Mouse (Mus musculus): ENCODE data around the gene Asgr1. TPM values are rescaled to one million over a fixed set of nuclear protein-coding genes. Genes with fewer than 3 reads are reported as not detected.

The Asgr1 gene
- polyA plus RNA-seq, 1 experiment, result 3.5 TPM

GRCm38 (mm10) chr11:70103701-70104315 is 49.9 kb downstream of the Asgr1 start:
- Histone ChIP-seq H3K4me1 (ENCODE audit: control insufficient read depth, insufficient read depth, low read length) (no peaks in the 10 kb centered on the region), H3K27ac (ENCODE audit: insufficient read depth, low read length) (no peak overlapping the region), H3K4me3 (ENCODE audit: insufficient read depth, low read length) (no peak overlapping the region)
- no peak for TF ChIP-seq POLR2A (IDR thresholded peaks at IDR 0.05; ENCODE audit: extremely low read depth, insufficient read depth, low read length)
- TF ChIP-seq CTCF (IDR thresholded peaks at IDR 0.05; ENCODE audit: extremely low read depth, insufficient read depth, low read length), result no peak

GRCm38 (mm10) chr11:70107085-70107484 is 53.2 kb downstream of the Asgr1 start:
- H3K4me3 ChIP-seq (ENCODE audit: insufficient read depth, low read length), result no peak overlapping the region
- TF ChIP-seq CTCF (IDR thresholded peaks at IDR 0.05; ENCODE audit: extremely low read depth, insufficient read depth, low read length) (no peak), POLR2A (IDR thresholded peaks at IDR 0.05; ENCODE audit: extremely low read depth, insufficient read depth, low read length) (no peak)
- H3K27ac ChIP-seq (ENCODE audit: insufficient read depth, low read length), result no peak overlapping the region
- H3K4me1 ChIP-seq (ENCODE audit: control insufficient read depth, insufficient read depth, low read length), result no peaks in the 10 kb centered on the region

Other genes starting within 250 kb of the Asgr1 start
- gene Tmem102, start 248.5 kb upstream of the Asgr1 start, polyA plus RNA-seq (2012; rRNA removed), result 0.06 TPM in 1 of 2 replicates, not detected in the other
- not detected in 2 replicates for gene Gm39566, start 238.8 kb upstream of the Asgr1 start, polyA plus RNA-seq (2012; rRNA removed)
- gene Spem2, start 235.6 kb upstream of the Asgr1 start, polyA plus RNA-seq (2012; rRNA removed), result not detected in 2 replicates
- 0.10 and 0.15 TPM in 2 replicates for gene Spem1, start 231.9 kb upstream of the Asgr1 start, polyA plus RNA-seq (2012; rRNA removed)
- gene Nlgn2, start 216.3 kb upstream of the Asgr1 start, polyA plus RNA-seq (2012; rRNA removed), result 112 and 116 TPM in 2 replicates
- 234 and 244 TPM in 2 replicates for gene Tmem256, start 215.6 kb upstream of the Asgr1 start, polyA plus RNA-seq (2012; rRNA removed)
- 35.3 and 36.5 TPM in 2 replicates for gene Plscr3, start 207.7 kb upstream of the Asgr1 start, polyA plus RNA-seq (2012; rRNA removed)
- gene Tnk1, start 195.4 kb upstream of the Asgr1 start, polyA plus RNA-seq (2012; rRNA removed), result 0.08 and 0.25 TPM in 2 replicates
- gene Tmem95, start 176.1 kb upstream of the Asgr1 start, polyA plus RNA-seq (2012; rRNA removed), result not detected in 2 replicates
- gene Kctd11, start 172.7 kb upstream of the Asgr1 start, polyA plus RNA-seq (2012; rRNA removed), result 1.5 and 1.7 TPM in 2 replicates
- 0.13 and 0.26 TPM in 2 replicates for gene Acap1, start 158.5 kb upstream of the Asgr1 start, polyA plus RNA-seq (2012; rRNA removed)
- 0.19 and 0.38 TPM in 2 replicates for gene 2810408A11Rik, start 153.1 kb upstream of the Asgr1 start, polyA plus RNA-seq (2012; rRNA removed)
- 98.3 and 107 TPM in 2 replicates for gene Neurl4, start 153.0 kb upstream of the Asgr1 start, polyA plus RNA-seq (2012; rRNA removed)
- 53.5 and 55.2 TPM in 2 replicates for gene Gps2, start 140.2 kb upstream of the Asgr1 start, polyA plus RNA-seq (2012; rRNA removed)
- 577 and 581 TPM in 2 replicates for gene Eif5a, start 132.1 kb upstream of the Asgr1 start, polyA plus RNA-seq (2012; rRNA removed)
- 18.1 and 21.1 TPM in 2 replicates for gene Ybx2, start 118.3 kb upstream of the Asgr1 start, polyA plus RNA-seq (2012; rRNA removed)
- gene Slc2a4, start 105.9 kb upstream of the Asgr1 start, polyA plus RNA-seq (2012; rRNA removed), result 1.5 and 1.7 TPM in 2 replicates
- gene Cldn7, start 89.3 kb upstream of the Asgr1 start, polyA plus RNA-seq (2012; rRNA removed), result not detected in 2 replicates
- gene Ctdnep1, start 72.9 kb upstream of the Asgr1 start, polyA plus RNA-seq (2012; rRNA removed), result 121 and 139 TPM in 2 replicates
- 121 and 126 TPM in 2 replicates for gene Elp5, start 71.6 kb upstream of the Asgr1 start, polyA plus RNA-seq (2012; rRNA removed)
- gene Gabarap, start 62.9 kb upstream of the Asgr1 start, polyA plus RNA-seq (2012; rRNA removed), result 330 and 334 TPM in 2 replicates
- 37.6 and 38.2 TPM in 2 replicates for gene Phf23, start 58.3 kb upstream of the Asgr1 start, polyA plus RNA-seq (2012; rRNA removed)
- gene Dvl2, start 53.5 kb upstream of the Asgr1 start, polyA plus RNA-seq (2012; rRNA removed), result 26.9 and 30.4 TPM in 2 replicates
- 66.5 and 71.6 TPM in 2 replicates for gene Acadvl, start 38.7 kb upstream of the Asgr1 start, polyA plus RNA-seq (2012; rRNA removed)
- gene Dlg4, start 37.1 kb upstream of the Asgr1 start, polyA plus RNA-seq (2012; rRNA removed), result 816 and 828 TPM in 2 replicates
- gene Asgr2, start 38.6 kb downstream of the Asgr1 start, polyA plus RNA-seq (2012; rRNA removed), result 0.23 TPM in 2 replicates
- gene Mgl2, start 76.2 kb downstream of the Asgr1 start, polyA plus RNA-seq (2012; rRNA removed), result 0.63 and 0.95 TPM in 2 replicates
- gene Clec10a, start 102.1 kb downstream of the Asgr1 start, polyA plus RNA-seq (2012; rRNA removed), result 1.1 and 1.6 TPM in 2 replicates
- 57.4 and 62.1 TPM in 2 replicates for gene Slc16a11, start 158.7 kb downstream of the Asgr1 start, polyA plus RNA-seq (2012; rRNA removed)
- 6.2 and 6.3 TPM in 2 replicates for gene Slc16a13, start 167.0 kb downstream of the Asgr1 start, polyA plus RNA-seq (2012; rRNA removed)
- 1.2 and 1.4 TPM in 2 replicates for gene Bcl6b, start 175.7 kb downstream of the Asgr1 start, polyA plus RNA-seq (2012; rRNA removed)
- gene 0610010K14Rik, start 183.8 kb downstream of the Asgr1 start, polyA plus RNA-seq (2012; rRNA removed), result 65.5 and 68.4 TPM in 2 replicates
- 10.0 and 10.4 TPM in 2 replicates for gene Gm21988, start 185.7 kb downstream of the Asgr1 start, polyA plus RNA-seq (2012; rRNA removed)
- 330 and 337 TPM in 2 replicates for gene Rnasek, start 185.8 kb downstream of the Asgr1 start, polyA plus RNA-seq (2012; rRNA removed)
- 1.5 and 1.6 TPM in 2 replicates for gene Alox12, start 201.3 kb downstream of the Asgr1 start, polyA plus RNA-seq (2012; rRNA removed)

Data from cortical plate, adult 2 months (tissue).